Mouse (Mus musculus) heart, embryonic 13.5 days (tissue): ENCODE measurements at regions not wholly inside any gene's neighbourhood (a gene's known extent, or its start where the extent isn't known, plus 50 kb on each side); places are given as distances from the start of the nearest gene placed in this dataset.

Experiments
- ATAC-seq: fragments of 200-750 bp; cut with Nextera tagmentation; 2 replicates; pipeline ENCODE4 v1.8.0; 2017; ENCODE audit warnings: moderate TSS enrichment; ENCODE audit not compliant: insufficient number of reproducible peaks, low FRiP score, low TSS enrichment; ENCODE audit errors: extremely low read depth
- H3K27ac ChIP-seq: fragments of 300-500 bp; sonication (generic); replicated peaks from 2 replicates; pipeline ENCODE4 v1.5.1; 2015; ENCODE audit warnings: moderate library complexity, mild to moderate bottlenecking, inconsistent platforms
- H3K27me3 ChIP-seq: fragments of 300-500 bp; sonication (generic); replicated peaks from 2 replicates; pipeline ENCODE4 v1.6.1; 2015; ENCODE audit warnings: mild to moderate bottlenecking, inconsistent platforms
- H3K36me3 ChIP-seq: fragments of 300-500 bp; sonication (generic); 2 replicates; pipeline ENCODE4 v1.6.1; 2015; ENCODE audit warnings: mild to moderate bottlenecking, inconsistent platforms
- H3K4me1 ChIP-seq: fragments of 300-500 bp; sonication (generic); 2 replicates; pipeline ENCODE4 v1.6.1; 2015; ENCODE audit warnings: inconsistent platforms
- H3K4me2 ChIP-seq: fragments of 300-500 bp; sonication (generic); 2 replicates; pipeline ENCODE4 v1.6.1; 2015; ENCODE audit warnings: inconsistent platforms, mild to moderate bottlenecking, moderate library complexity
- H3K4me3 ChIP-seq: fragments of 300-500 bp; sonication (generic); 2 replicates; pipeline ENCODE4 v1.5.1; 2015; ENCODE audit warnings: moderate library complexity, mild to moderate bottlenecking, inconsistent platforms
- H3K9ac ChIP-seq: fragments of 300-500 bp; sonication (generic); 2 replicates; pipeline ENCODE4 v1.6.1; 2015; ENCODE audit warnings: inconsistent platforms, mild to moderate bottlenecking, moderate library complexity
- H3K9me3 ChIP-seq: fragments of 300-500 bp; sonication (generic); 2 replicates; pipeline ENCODE4 v1.6.1; 2016; ENCODE audit warnings: inconsistent platforms
- WGBS: fragments of 180-500 bp; shearing (Covaris S2); methylation state at CpG from one replicate; pipeline ENCODE4 v1.1.7; 2015; ENCODE audit warnings: mixed read lengths; 5-methylcytosine and 5-hydroxymethylcytosine counted together

DNA sequence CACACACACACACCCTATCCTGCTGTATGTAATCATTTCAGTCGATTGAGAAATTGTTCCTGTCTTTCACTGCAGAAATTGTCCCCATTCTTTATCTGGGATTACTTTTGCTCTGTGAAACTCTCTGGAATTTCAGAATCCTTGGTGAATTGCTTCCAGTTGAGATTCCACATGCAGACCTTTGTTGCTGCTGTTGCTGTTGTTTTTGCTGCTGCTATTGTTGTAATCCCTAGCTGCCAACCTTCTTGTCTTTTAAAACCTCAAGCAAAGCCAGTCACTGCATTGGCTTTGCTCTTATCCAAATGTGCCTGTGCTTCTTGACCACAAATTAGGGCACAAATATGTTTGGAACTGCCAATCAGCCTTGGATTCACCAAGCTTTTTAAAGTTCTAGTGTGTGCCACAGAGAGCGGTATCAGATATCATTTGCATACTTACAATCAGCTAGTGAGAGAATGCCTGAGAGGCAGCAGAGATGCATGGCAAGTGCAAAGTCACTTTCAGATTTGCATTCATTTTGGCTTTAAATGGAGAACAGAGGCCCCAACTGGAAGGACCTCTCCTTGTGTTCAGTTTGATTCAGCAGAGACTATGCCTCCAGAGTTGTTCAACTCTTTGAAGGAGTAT is 1187.0 kb upstream of the Map3k7 start:
- Histone ChIP-seq H3K9ac (no peak overlapping the region), H3K27ac (no peak overlapping the region), H3K27me3 (no peaks in the 10 kb centered on the region), H3K4me1 (no peaks in the 10 kb centered on the region), H3K36me3 (no peaks in the 10 kb centered on the region), H3K9me3 (0 out of 2 replicates have a peak, but pooled peaks cover 11% of the 10 kb centered on the region), H3K4me3 (no peak overlapping the region), H3K4me2 (no peak overlapping the region)
- WGBS, result 80% methylated on average over 2 of the region's 2 CpGs
- no peak for ATAC-seq

DNA sequence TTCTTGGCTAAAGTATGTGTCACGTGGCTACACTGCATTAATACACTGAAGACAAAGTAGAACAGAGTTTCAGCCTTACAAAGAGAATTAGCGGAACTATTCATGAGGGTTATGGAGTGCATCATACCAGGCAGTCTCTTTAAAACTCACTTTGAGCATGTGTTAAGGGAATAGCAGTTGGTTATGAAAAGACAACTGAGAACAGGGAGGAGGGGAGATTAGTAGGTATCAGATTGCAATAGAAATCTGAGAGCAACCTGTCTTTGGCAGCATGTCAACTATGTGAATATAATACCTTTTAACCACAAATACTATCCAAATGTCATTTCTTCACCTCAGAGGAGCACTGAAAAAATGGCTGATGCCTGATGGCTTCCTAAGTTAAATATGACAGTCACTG is 1182.2 kb upstream of the Map3k7 start:
- Histone ChIP-seq H3K27ac (no peak overlapping the region), H3K36me3 (no peaks in the 10 kb centered on the region), H3K4me1 (no peaks in the 10 kb centered on the region), H3K27me3 (no peaks in the 10 kb centered on the region), H3K9me3 (no peaks in the 10 kb centered on the region), H3K9ac (no peak overlapping the region), H3K4me2 (no peak overlapping the region), H3K4me3 (no peak overlapping the region)
- 66% methylated on average over 2 of the region's 2 CpGs for WGBS
- no peak for ATAC-seq

DNA sequence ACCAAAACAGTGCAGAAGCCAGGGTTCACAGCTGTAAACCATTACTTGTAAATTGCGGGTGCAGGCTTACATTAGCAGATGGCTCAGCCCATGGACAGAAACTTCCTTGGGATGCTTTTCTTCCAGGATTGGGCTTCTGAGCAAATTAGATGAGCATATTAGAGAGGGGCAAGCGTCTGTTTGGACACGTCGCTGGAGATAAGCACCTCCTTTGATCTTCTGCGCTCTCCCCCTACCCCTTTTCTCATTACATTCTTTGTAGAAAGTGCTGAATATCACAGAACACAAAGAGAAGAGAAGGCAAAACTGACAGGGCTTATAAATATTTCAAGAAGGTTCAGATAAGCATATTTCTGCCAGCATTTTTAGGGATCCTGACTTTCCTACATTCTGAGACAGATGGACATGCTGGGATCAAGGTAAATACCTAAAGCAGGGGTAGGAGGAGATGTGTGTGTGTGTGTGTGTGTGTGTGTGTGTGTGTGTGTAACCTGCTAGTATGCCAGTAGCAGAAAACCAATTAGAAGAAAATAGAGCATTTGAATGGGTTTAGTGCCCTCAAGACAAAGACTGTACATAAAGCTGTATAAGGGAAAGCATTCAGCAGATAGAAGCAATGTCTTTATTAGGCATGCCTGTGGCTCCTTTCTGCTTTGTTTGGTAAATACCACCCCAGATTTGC is 1173.8 kb upstream of the Map3k7 start:
- WGBS, result 38% methylated on average over 5 of the region's 5 CpGs
- Histone ChIP-seq H3K36me3 (no peaks in the 10 kb centered on the region), H3K9ac (no peak overlapping the region), H3K27ac (no peak overlapping the region), H3K4me3 (no peak overlapping the region), H3K27me3 (no peaks in the 10 kb centered on the region), H3K4me2 (no peak overlapping the region), H3K4me1 (no peaks in the 10 kb centered on the region), H3K9me3 (no peaks in the 10 kb centered on the region)
- ATAC-seq, result no peak

- peaks cover 6% of the 10 kb centered on the region; the same call in 1 of the 2 replicates for H3K4me1 ChIP-seq
- H3K27ac ChIP-seq, result no peak overlapping the region
- no peaks in the 10 kb centered on the region for H3K36me3 ChIP-seq
- H3K9me3 ChIP-seq, result no peaks in the 10 kb centered on the region
- H3K9ac ChIP-seq, result no peak overlapping the region
- no peaks in the 10 kb centered on the region for H3K27me3 ChIP-seq
- H3K4me2 ChIP-seq, result no peak overlapping the region
- no peak overlapping the region for H3K4me3 ChIP-seq
- ATAC-seq, result no peak
These were observed 1154.1 kb upstream of the Map3k7 start for GRCm38 (mm10) chr4:30809798-30810197.

DNA sequence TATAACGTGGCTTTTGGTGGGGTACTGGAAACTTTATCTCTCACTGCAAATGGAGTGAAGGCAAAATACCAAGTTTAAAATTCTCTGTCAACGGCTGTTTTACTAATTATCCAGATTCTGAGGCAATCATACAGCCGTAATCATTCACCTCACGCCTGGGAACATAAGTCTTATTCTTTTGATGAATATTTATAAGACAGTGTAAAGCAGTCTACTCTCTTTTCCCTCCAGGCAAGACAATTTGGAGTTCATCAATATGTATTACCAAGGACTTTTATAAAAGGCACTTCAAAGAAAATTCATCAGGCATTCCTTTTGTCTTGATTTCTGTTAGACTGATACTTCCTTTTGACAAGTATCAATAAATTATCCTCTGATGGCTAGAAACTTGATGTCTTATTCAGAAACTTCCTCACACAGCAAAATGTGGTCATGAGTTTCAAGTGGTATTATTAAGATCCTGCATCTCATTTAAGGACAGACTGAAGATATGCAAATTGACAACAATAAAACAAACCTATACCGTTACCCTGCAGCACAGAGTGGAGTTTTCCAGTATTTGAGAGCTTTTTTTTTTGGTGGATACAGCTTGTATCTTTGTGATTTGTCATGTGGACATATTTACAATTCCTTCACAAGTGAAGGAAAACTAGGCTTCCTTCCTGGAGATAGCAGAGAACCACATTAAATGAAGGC is 1108.4 kb upstream of the Map3k7 start:
- ATAC-seq, result no peak
- no peak overlapping the region for H3K4me3 ChIP-seq
- H3K4me2 ChIP-seq, result no peak overlapping the region
- no peaks in the 10 kb centered on the region for H3K9me3 ChIP-seq
- no peaks in the 10 kb centered on the region for H3K27me3 ChIP-seq
- no peak overlapping the region for H3K9ac ChIP-seq
- H3K4me1 ChIP-seq, result no peaks in the 10 kb centered on the region
- WGBS, result 59% methylated on average over 5 of the region's 5 CpGs
- H3K27ac ChIP-seq, result no peak overlapping the region
- H3K36me3 ChIP-seq, result no peaks in the 10 kb centered on the region

- no peak overlapping the region for H3K4me2 ChIP-seq
- H3K9ac ChIP-seq, result no peak overlapping the region
- H3K36me3 ChIP-seq, result no peaks in the 10 kb centered on the region
- no peak for ATAC-seq
- WGBS, result 80% methylated on average over 2 of the region's 2 CpGs
- no peak overlapping the region for H3K4me3 ChIP-seq
- no peaks in the 10 kb centered on the region for H3K27me3 ChIP-seq
- no peaks in the 10 kb centered on the region for H3K4me1 ChIP-seq
- no peaks in the 10 kb centered on the region for H3K9me3 ChIP-seq
- H3K27ac ChIP-seq, result no peak overlapping the region
These were observed 1058.9 kb upstream of the Map3k7 start for GRCm38 (mm10) chr4:30904966-30905365.

GRCm38 (mm10) chr4:30922944-30923343 is 1041.0 kb upstream of the Map3k7 start:
- H3K4me1 ChIP-seq, result no peaks in the 10 kb centered on the region
- no peak for ATAC-seq
- no peak overlapping the region for H3K4me2 ChIP-seq
- H3K4me3 ChIP-seq, result no peak overlapping the region
- no peaks in the 10 kb centered on the region for H3K27me3 ChIP-seq
- H3K36me3 ChIP-seq, result no peaks in the 10 kb centered on the region
- no peaks in the 10 kb centered on the region for H3K9me3 ChIP-seq
- no peak overlapping the region for H3K9ac ChIP-seq
- no peak overlapping the region for H3K27ac ChIP-seq
- WGBS, result 72% methylated on average over 4 of the region's 4 CpGs

- Histone ChIP-seq H3K27ac (no peak overlapping the region), H3K4me2 (no peak overlapping the region), H3K9ac (no peak overlapping the region), H3K4me3 (no peak overlapping the region), H3K36me3 (no peaks in the 10 kb centered on the region), H3K27me3 (no peaks in the 10 kb centered on the region), H3K4me1 (no peaks in the 10 kb centered on the region), H3K9me3 (no peaks in the 10 kb centered on the region)
- 80% methylated on average over 3 of the region's 3 CpGs for WGBS
- no peak for ATAC-seq
These were observed 1031.5 kb upstream of the Map3k7 start for GRCm38 (mm10) chr4:30932358-30932757.

DNA sequence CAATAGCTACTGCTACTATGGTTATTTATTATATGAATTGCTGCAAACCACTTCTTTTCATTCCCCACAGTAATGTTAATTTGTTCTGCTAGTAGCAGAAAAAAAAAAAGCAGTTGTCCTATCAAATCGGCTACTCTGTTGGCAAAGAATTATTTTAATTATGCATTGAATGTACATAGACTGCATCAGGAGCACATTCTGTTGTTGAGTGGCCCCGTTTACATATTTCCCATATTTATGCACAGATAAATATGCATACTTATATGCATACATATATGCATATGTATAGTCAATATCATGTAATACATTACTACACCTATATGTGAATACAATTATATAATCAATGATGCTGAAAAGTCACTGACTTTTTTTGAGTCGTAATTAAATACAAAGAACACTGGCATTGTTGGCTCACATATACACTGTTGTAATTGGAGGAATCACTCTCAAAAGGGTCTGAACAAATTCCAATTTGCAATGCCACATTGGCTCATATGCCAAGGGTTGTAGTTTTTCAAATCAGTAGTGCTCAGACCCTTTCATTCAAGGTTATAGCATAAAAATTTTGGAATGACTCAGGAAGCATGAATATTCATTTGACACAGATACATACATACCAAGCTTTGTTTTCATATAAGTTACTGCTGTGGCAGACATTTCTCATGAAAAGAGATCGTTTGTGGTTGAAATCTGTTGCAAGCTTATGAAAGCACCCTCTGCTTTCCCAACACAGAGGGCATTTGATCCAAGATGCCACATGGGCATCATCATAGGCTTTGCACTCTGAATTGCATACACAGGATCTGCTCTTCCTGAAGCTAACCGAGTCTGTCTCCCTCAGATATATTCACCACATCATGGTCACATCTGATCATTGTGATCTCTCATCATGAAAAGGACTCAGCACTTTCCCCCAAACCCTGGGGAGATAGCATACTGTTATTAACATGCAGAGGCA is 1030.6 kb upstream of the Map3k7 start:
- ATAC-seq, result no peak

DNA sequence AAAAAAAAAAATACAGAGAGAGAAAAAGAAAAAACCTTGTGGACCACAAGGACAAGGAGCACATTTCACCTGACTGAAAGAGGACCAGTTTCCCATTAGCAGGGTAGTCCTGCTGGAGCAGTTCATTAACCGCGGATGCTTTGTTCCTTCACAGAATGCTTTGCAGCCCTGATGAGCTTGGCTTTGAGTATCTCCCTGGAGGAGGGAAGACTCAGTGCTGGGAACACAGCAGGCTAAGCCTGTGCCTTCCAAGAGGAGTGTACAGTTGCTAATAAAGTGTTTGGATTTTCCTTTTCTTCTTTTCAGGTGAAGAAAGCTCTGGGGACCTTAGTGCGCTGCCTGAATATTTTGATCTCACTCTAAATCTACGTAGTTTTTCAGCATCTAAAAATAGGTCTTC is 980.3 kb upstream of the Map3k7 start:
- H3K4me2 ChIP-seq, result no peak overlapping the region
- H3K27ac ChIP-seq, result no peak overlapping the region
- H3K27me3 ChIP-seq, result no peaks in the 10 kb centered on the region
- H3K4me3 ChIP-seq, result no peak overlapping the region
- 85% methylated on average over 4 of the region's 4 CpGs for WGBS
- H3K36me3 ChIP-seq, result no peaks in the 10 kb centered on the region
- ATAC-seq, result no peak
- no peak overlapping the region for H3K9ac ChIP-seq
- H3K9me3 ChIP-seq, result no peaks in the 10 kb centered on the region
- no peaks in the 10 kb centered on the region for H3K4me1 ChIP-seq

More for the DNA sequence above, 1030.6 kb upstream of the Map3k7 start:
- no peak overlapping the region for H3K9ac ChIP-seq
- 73% methylated on average over 5 of the region's 5 CpGs for WGBS
- no peaks in the 10 kb centered on the region for H3K36me3 ChIP-seq
- H3K27ac ChIP-seq, result no peak overlapping the region
- H3K4me1 ChIP-seq, result no peaks in the 10 kb centered on the region
- no peaks in the 10 kb centered on the region for H3K9me3 ChIP-seq
- H3K4me3 ChIP-seq, result no peak overlapping the region
- H3K27me3 ChIP-seq, result no peaks in the 10 kb centered on the region
- H3K4me2 ChIP-seq, result no peak overlapping the region

DNA sequence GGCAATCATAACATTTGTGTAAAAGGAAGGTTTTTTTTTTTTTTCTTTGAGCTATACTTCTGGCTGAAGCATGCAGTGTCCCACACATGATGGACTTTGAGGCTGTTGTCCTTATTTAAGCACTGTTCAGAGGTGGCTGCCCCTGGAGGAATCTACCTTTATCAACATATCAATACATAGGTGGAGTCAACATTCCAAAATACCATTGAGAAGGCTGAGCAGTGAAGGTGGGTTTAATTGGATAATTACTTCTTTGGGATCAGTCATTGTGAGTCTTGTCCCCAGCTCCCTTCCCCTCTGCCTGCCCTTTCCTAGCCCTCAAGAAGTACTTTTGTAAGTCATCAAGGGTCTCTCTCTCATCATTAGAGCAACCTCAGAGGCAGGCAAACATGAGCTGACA is 951.9 kb upstream of the Map3k7 start:
- H3K27me3 ChIP-seq, result no peaks in the 10 kb centered on the region
- no peaks in the 10 kb centered on the region for H3K36me3 ChIP-seq
- H3K9ac ChIP-seq, result no peak overlapping the region
- H3K4me2 ChIP-seq, result no peak overlapping the region
- H3K4me1 ChIP-seq, result no peaks in the 10 kb centered on the region
- no peak overlapping the region for H3K4me3 ChIP-seq
- no peak for ATAC-seq
- H3K27ac ChIP-seq, result no peak overlapping the region
- H3K9me3 ChIP-seq, result no peaks in the 10 kb centered on the region
